Comparison of ENCODE assay signal across 28 mouse cellular contexts in the genomic region with DNA sequence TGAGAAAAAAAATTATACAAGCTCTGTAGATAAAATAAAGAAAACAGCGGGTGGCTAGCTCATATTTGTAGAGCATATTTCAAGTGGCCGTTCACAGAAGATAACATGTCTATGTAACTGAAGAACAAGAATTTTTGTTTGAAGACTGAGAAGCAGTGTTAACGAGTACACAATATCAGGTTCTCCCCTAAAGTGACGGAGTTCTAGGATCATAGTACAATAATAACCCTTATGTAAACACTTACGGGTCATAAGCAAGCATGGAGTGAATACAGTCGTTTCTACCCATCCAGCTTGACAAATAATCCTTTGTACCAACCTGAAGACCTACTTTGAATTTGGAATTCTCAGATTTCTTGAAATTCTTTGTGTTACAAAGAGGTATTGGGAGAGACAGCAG.
"Had no signal": no experiment of that assay in that cellular context is flagged by ENCODE, and none has a peak within 500 bp of the region (broad histone marks: within the 10 kb centered on the region; RNA-seq: fewer than 3 reads in every experiment).

No protein-coding gene starts in this region.

- DNase-seq: cerebellum, adult 2 months; cerebellum, adult 8-10 months; cerebellum, adult 9-10 months; cerebellum, adult 9-11 months; cerebellum, postnatal 10 days; cerebellum, postnatal 14 days; cerebellum, postnatal 25 days; cerebellum, postnatal 36 days; embryo, embryonic 11 days; forebrain, postnatal 0 days; gastrocnemius, adult 2 months; gastrocnemius, postnatal 10 days; gastrocnemius, postnatal 14 days; gastrocnemius, postnatal 25 days; gastrocnemius, postnatal 36 days; heart, adult 11 months; heart, adult 18-20 months; heart, adult 2 months had no signal

- ATAC-seq: forebrain, embryonic 13.5 days; forebrain, embryonic 14.5 days; forebrain, embryonic 15.5 days; forebrain, embryonic 16.5 days; forebrain, postnatal 0 days had no signal

- H3K4me1 ChIP-seq: embryonic facial prominence, embryonic 12.5 days; embryonic facial prominence, embryonic 13.5 days; embryonic facial prominence, embryonic 15.5 days; forebrain, embryonic 10.5 days; forebrain, embryonic 12.5 days; forebrain, embryonic 13.5 days; forebrain, embryonic 15.5 days had no signal

- H3K4me2 ChIP-seq: embryonic facial prominence, embryonic 12.5 days; embryonic facial prominence, embryonic 13.5 days; embryonic facial prominence, embryonic 15.5 days; forebrain, embryonic 12.5 days; forebrain, embryonic 13.5 days; forebrain, embryonic 15.5 days had no signal

- H3K27me3 ChIP-seq: embryonic facial prominence, embryonic 12.5 days; embryonic facial prominence, embryonic 13.5 days; embryonic facial prominence, embryonic 15.5 days; forebrain, embryonic 12.5 days; forebrain, embryonic 13.5 days; forebrain, embryonic 15.5 days had no signal

- H3K4me3 ChIP-seq: embryonic facial prominence, embryonic 12.5 days; embryonic facial prominence, embryonic 13.5 days; embryonic facial prominence, embryonic 15.5 days; erythroblast, embryonic 14.5 days; forebrain, embryonic 10.5 days; forebrain, embryonic 12.5 days; forebrain, embryonic 13.5 days; forebrain, embryonic 15.5 days; gastrocnemius, adult 2 months; heart, adult 2 months had no signal

- H3K9ac ChIP-seq: embryonic facial prominence, embryonic 12.5 days; embryonic facial prominence, embryonic 13.5 days; embryonic facial prominence, embryonic 15.5 days; forebrain, embryonic 12.5 days; forebrain, embryonic 13.5 days; forebrain, embryonic 15.5 days; forebrain, postnatal 0 days had no signal

- H3K27ac ChIP-seq: embryonic facial prominence, embryonic 12.5 days; embryonic facial prominence, embryonic 13.5 days; embryonic facial prominence, embryonic 15.5 days; forebrain, embryonic 10.5 days; forebrain, embryonic 12.5 days; forebrain, embryonic 13.5 days; forebrain, embryonic 15.5 days; gastrocnemius, adult 2 months; heart, adult 2 months had no signal

- H3K9me3 ChIP-seq: embryonic facial prominence, embryonic 12.5 days; embryonic facial prominence, embryonic 13.5 days; embryonic facial prominence, embryonic 15.5 days; forebrain, embryonic 10.5 days; forebrain, embryonic 12.5 days; forebrain, embryonic 13.5 days; forebrain, embryonic 15.5 days had no signal

- H3K36me3 ChIP-seq: embryonic facial prominence, embryonic 12.5 days; embryonic facial prominence, embryonic 13.5 days; embryonic facial prominence, embryonic 15.5 days; forebrain, embryonic 10.5 days; forebrain, embryonic 12.5 days; forebrain, embryonic 15.5 days had no signal
